Mouse (Mus musculus) E14TG2a.4 (cell line): ENCODE results near the gene 2410137M14Rik.

Experiments
- CTCF ChIP-seq: conservative IDR thresholded peaks from 2 replicates; pipeline ENCODE4 v1.5.1; 2014; ENCODE audit warnings: low read length
- NANOG ChIP-seq: IDR thresholded peaks from 2 replicates; pipeline ENCODE4 v1.6.1; 2014; ENCODE audit warnings: borderline replicate concordance, low read length, mixed read lengths

GRCm38 (mm10) chr17:36948286-36948685 is 32.8 kb downstream of the 2410137M14Rik start:
- TF ChIP-seq CTCF (no peak), NANOG (no peak)
